Mouse (Mus musculus) T-helper 17 cell (primary cell): ENCODE measurements around the gene 2010005H15Rik.
"Not testable (repeated sequence)": the region's sequence is repeated elsewhere in the genome, so short reads cannot be mapped to it uniquely, and the experiment has no call there.

Source experiments
- in situ Hi-C, 2 experiments: fragments of 300-600 bp; cut with MboI, MseI; formaldehyde crosslinking; loops; 1 replicate in 1 of 2; 2 replicates in 1 of 2; pipeline ENCODE4 v1.15.1; 2025; ENCODE audit warnings: high pct_unique_total_duplicates in 2 of 2

2010005H15Rik gene

GRCm38 (mm10) chr16:36221168-36221567 lies at the start of gene 2010005H15Rik:
2010005H15Rik (plus strand) TSS chr16:36221468.
- in situ Hi-C loops, result not testable (repeated sequence)

- in situ Hi-C loops, result no loop called here
These were observed 45.2 kb upstream of the 2010005H15Rik start for GRCm38 (mm10) chr16:36176108-36176507.

GRCm38 (mm10) chr16:36179910-36180309 lies 41.4 kb upstream of the 2010005H15Rik start:
- in situ Hi-C loops, result no loop called here

GRCm38 (mm10) chr16:36183912-36184311 lies 37.4 kb upstream of the 2010005H15Rik start, which contains the start of gene Gm5483:
Gm5483 (plus strand) TSS chr16:36184212.
- in situ Hi-C loops, result not testable (repeated sequence)

- in situ Hi-C loops, result no loop called here
These were observed 22.0 kb upstream of the 2010005H15Rik start for GRCm38 (mm10) chr16:36199226-36199625.

GRCm38 (mm10) chr16:36203846-36204245 lies 17.4 kb upstream of the 2010005H15Rik start:
- in situ Hi-C loops, result no loop called here

GRCm38 (mm10) chr16:36205684-36206083 lies 15.6 kb upstream of the 2010005H15Rik start:
- in situ Hi-C loops, result not testable (repeated sequence)

GRCm38 (mm10) chr16:36209967-36210453 lies 11.3 kb upstream of the 2010005H15Rik start, which contains the start of gene Gm5416:
Gm5416 (plus strand) TSS chr16:36210403.
- in situ Hi-C loops, result loop anchor here in 1 of 2 experiments (5.0 kb wide), 1 partner anchor 97 kb away; no protein-coding TSS in a partner anchor

- in situ Hi-C loops, result loop anchor here in 1 of 2 experiments (10.0 kb wide), 1 partner anchor 304 kb away; the partner anchor contains the start of gene Casr
These were observed 39.3 kb downstream of the 2010005H15Rik start for GRCm38 (mm10) chr16:36260585-36260984.

- in situ Hi-C loops, result not testable (repeated sequence)
These were observed 55.5 kb downstream of the 2010005H15Rik start, which contains the start of gene Stfa1 for GRCm38 (mm10) chr16:36276796-36277195. Stfa1 (plus strand) TSS chr16:36276951.

- in situ Hi-C loops, result loop anchor here (5.0 kb wide), 1 partner anchor 68 kb away; no protein-coding TSS in a partner anchor
These were observed 67.9 kb downstream of the 2010005H15Rik start for GRCm38 (mm10) chr16:36289140-36289539.
